Comparison of ENCODE assay signal across 8 mouse cellular contexts in the genomic region with DNA sequence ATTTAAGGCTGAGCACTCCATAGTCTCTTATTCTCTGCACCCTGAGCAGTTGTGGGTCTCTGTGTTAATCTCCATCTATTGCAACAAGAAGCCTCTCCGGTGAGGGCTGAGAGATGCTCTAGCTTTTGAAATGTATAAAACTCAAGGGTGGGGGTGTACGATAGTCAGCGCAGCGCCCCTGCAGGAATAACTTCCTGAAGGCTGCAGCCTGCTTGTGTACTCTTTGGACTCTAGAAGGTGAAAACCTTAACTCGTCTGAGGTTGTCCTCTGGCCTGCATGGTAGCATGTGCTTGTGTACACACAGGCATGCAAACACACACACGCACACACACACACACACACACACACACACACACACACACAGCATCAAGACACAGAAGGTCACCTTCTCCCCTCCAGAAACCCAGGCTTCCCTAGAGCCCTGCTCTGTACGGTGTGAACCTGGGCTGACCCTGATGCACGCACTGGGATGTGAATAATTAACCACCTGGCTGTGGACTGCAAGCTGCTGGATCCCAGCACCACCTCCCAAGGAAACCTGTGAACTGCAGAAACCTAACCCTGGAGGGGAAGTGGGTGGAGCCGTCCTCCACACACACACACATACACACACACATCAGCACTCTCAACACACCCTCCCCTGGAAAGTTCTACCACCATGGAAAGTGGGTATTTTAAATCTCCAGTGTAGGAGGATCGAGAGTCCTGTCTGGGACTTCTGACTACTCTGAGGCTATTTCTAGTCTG. TPM values are rescaled to one million over a fixed set of nuclear protein-coding genes. Genes with fewer than 3 reads are reported as not detected.
DNase-seq lines count a peak whose midpoint lies in the region; ATAC-seq and TF ChIP-seq lines count a peak whose summit lies in the region.
"Had no signal": no experiment of that assay in that cellular context is flagged by ENCODE, and none has a peak within 500 bp of the region (broad histone marks: within the 10 kb centered on the region; RNA-seq: fewer than 3 reads in every experiment).

No protein-coding gene starts in this region.

- TF ChIP-seq EP300 in CH12.LX (IDR thresholded peaks at IDR 0.05; ENCODE audit: low read length), result 0 out of 2 replicates have a peak, but pooled peaks have one; percentile 24

- H3K4me1 ChIP-seq in CH12.LX (ENCODE audit: control insufficient read depth in 1 of 2, insufficient read depth in 2 of 2), result peaks cover 0 to 18% of the 10 kb centered on the region in 2 experiments; a peak in 2 of 4 replicates
- peaks cover 8% of the 10 kb centered on the region; the same call in 1 of the 2 replicates for H3K4me1 ChIP-seq in kidney, embryonic 14.5 days (ENCODE audit: control insufficient read depth, insufficient read depth, low read length)
- H3K4me1 ChIP-seq in liver, adult 2 months (ENCODE audit: control insufficient read depth, insufficient read depth, low read length), result peaks cover 4% of the 10 kb centered on the region; the same call in 1 of the 2 replicates

- no peaks in the 10 kb centered on the region for H3K27me3 ChIP-seq in CH12.LX (replicated peaks)
- H3K27me3 ChIP-seq in kidney, embryonic 14.5 days (ENCODE audit: control insufficient read depth, insufficient read depth, low read length), result no peaks in the 10 kb centered on the region
- H3K27me3 ChIP-seq in liver, adult 2 months (ENCODE audit: control insufficient read depth, insufficient read depth, low read length), result no peaks in the 10 kb centered on the region

- no peak for TF ChIP-seq RAD21 in CH12.LX (IDR thresholded peaks at IDR 0.05; ENCODE audit: low read depth, low read length)

- H3K36me3 ChIP-seq in CH12.LX (replicated peaks in 1 of 2; ENCODE audit: control insufficient read depth in 1 of 2, insufficient read depth in 1 of 2, low read length in 1 of 2), result no peaks in the 10 kb centered on the region
- peaks cover 4% of the 10 kb centered on the region for H3K36me3 ChIP-seq in kidney, embryonic 14.5 days (ENCODE audit: control insufficient read depth, insufficient read depth, low read length)
- H3K36me3 ChIP-seq in liver, adult 2 months (ENCODE audit: control insufficient read depth, insufficient read depth, low read length), result no peaks in the 10 kb centered on the region

- no peak for TF ChIP-seq CTCF in CH12.LX (conservative IDR thresholded peaks at IDR 0.05 in 1 of 2, IDR thresholded peaks at IDR 0.05 in 1 of 2; ENCODE audit: low read depth in 2 of 2, low read length in 2 of 2)
- no peak for TF ChIP-seq CTCF in liver, adult 2 months (IDR thresholded peaks at IDR 0.05; ENCODE audit: low read depth, low read length)

- peak; percentile 29 for DNase-seq in CH12.LX (ENCODE audit: extremely low read depth)
- peak; percentile 59 for DNase-seq in ZHBTc4 (ENCODE audit: low read depth, low spot score)
- peak; percentile 84 for DNase-seq in liver, adult 2 months (ENCODE audit: extremely low read depth, low read depth, low spot score)
- no peak for DNase-seq in spleen, postnatal 4 days (ENCODE audit: low spot score in 2 of 2)
- DNase-seq in Muller cell, postnatal 12 days (ENCODE audit: inconsistent ontology term), result no peak
- DNase-seq in cerebellum, postnatal 25 days, result no peak

- TF ChIP-seq POLR2A in CH12.LX (IDR thresholded peaks at IDR 0.05; ENCODE audit: low read depth, low read length), result no peak
- TF ChIP-seq POLR2A in liver, adult 2 months (IDR thresholded peaks at IDR 0.05; ENCODE audit: extremely low read depth, insufficient read depth, low read length), result no peak

- H3K79me2 ChIP-seq in CH12.LX (replicated peaks; ENCODE audit: control insufficient read depth, extremely low read depth, insufficient read depth, poor library complexity, severe bottlenecking), result no peaks in the 10 kb centered on the region
- H3K79me2 ChIP-seq in liver, adult 2 months (ENCODE audit: control insufficient read depth, insufficient read depth, low read length), result no peaks in the 10 kb centered on the region

- H3K9ac ChIP-seq in CH12.LX (ENCODE audit: insufficient read depth, low read depth), result no peak overlapping the region
- no peak overlapping the region for H3K9ac ChIP-seq in kidney, embryonic 14.5 days (ENCODE audit: low read depth, low read length)
- no peak overlapping the region for H3K9ac ChIP-seq in liver, adult 2 months (ENCODE audit: low read depth, low read length)

- peak; percentile 90 for ATAC-seq in kidney, embryonic 14.5 days (ENCODE audit: low FRiP score, low TSS enrichment)
- ATAC-seq: hindbrain, postnatal 0 days had no signal

- dilution Hi-C loops in CH12.LX (cut with MboI; ENCODE audit: extremely low pct_ligation_motif_present, extremely low pct_unique_long_range_greater_than_20kb, low sequenced_read_pairs), result no loop called here

- no peak overlapping the region for H3K4me2 ChIP-seq in CH12.LX (ENCODE audit: insufficient read depth, low read depth, poor library complexity, severe bottlenecking)
- no peak overlapping the region for H3K4me2 ChIP-seq in kidney, embryonic 14.5 days (replicated peaks; ENCODE audit: low read depth, low read length)

- 45% methylated on average over 10 of the region's 10 CpGs for WGBS in kidney, embryonic 14.5 days
- WGBS in liver, adult 2 months, result 25% methylated on average over 10 of the region's 10 CpGs

- H3K4me3 ChIP-seq in CH12.LX (replicated peaks in 1 of 3; ENCODE audit: low read depth in 2 of 3, low read length in 2 of 3, poor library complexity in 1 of 3), result no peak overlapping the region
- no peak overlapping the region for H3K4me3 ChIP-seq in kidney, embryonic 14.5 days (ENCODE audit: low read length)
- no peak overlapping the region for H3K4me3 ChIP-seq in liver, adult 2 months (ENCODE audit: insufficient read depth, low read depth, low read length)

- no peaks in the 10 kb centered on the region for H3K9me3 ChIP-seq in CH12.LX (replicated peaks; ENCODE audit: low read length)
- H3K9me3 ChIP-seq in kidney, embryonic 14.5 days (ENCODE audit: control insufficient read depth, low read length), result peaks cover 4% of the 10 kb centered on the region; the same call in 1 of the 2 replicates

- no peak overlapping the region for H3K27ac ChIP-seq in CH12.LX (ENCODE audit: insufficient read depth, low read depth)
- peak overlapping the region; percentile 76 for H3K27ac ChIP-seq in kidney, embryonic 14.5 days (ENCODE audit: low read depth, low read length)
- H3K27ac ChIP-seq in liver, adult 2 months (replicated peaks; ENCODE audit: insufficient read depth, low read depth, low read length), result no peak overlapping the region
- H3K27ac ChIP-seq: hindbrain, postnatal 0 days had no signal

- in situ Hi-C loops in CH12.LX (cut with MboI; ENCODE audit: low pct_ligation_motif_present, low pct_unique_long_range_greater_than_20kb, low sequenced_read_pairs), result loop anchor here (5.0 kb wide), 1 partner anchor 36 kb away; no protein-coding TSS in a partner anchor

TF ChIP-seq in CH12.LX, 34 proteins besides CTCF, POLR2A, EP300 and RAD21:
- TF ChIP-seq MXI1 (IDR thresholded peaks at IDR 0.05; ENCODE audit: low read depth, low read length) (no peak), ETS1 (conservative IDR thresholded peaks at IDR 0.05; ENCODE audit: low read depth, low read length) (0 out of 2 replicates have a peak, but pooled peaks have one; percentile 14)

RNA-seq across cellular contexts. Expression of gene Bmp7, which starts 39.0 kb away (rescaled TPM):
- total RNA-seq in CH12.LX (2012; rRNA removed), result 0.34 and 0.47 TPM in 2 replicates
- total RNA-seq in CH12.LX (2014; rRNA removed), result 0.16 and 0.69 TPM in 2 replicates
- 0.31 and 0.51 TPM in 2 replicates for polyA plus RNA-seq in CH12.LX (2012; ENCODE audit: insufficient read length, low read depth)
- 49.3 and 54.2 TPM in 2 replicates for polyA plus RNA-seq in kidney, embryonic 14.5 days (2014; fragmentation: Nextera tagmentation; extraction: Ambion mirVana)
- 0.55 and 0.74 TPM in 2 replicates for total RNA-seq in liver, adult 2 months (2014; rRNA removed)
- 1.7 and 2.4 TPM in 2 replicates for polyA plus RNA-seq in liver, adult 2 months (2012; rRNA removed)

Comparison
In these comparisons a context has a peak if more than half of its experiments do, and no peak if none do; other contexts are left out.
1. DNase-seq: peak in CH12.LX (single experiment), ZHBTc4 (single experiment) and liver, adult 2 months (single experiment); none in spleen, postnatal 4 days (0 of 2), Muller cell, postnatal 12 days (single experiment) and cerebellum, postnatal 25 days (0 of 2).
2. RNA of gene Bmp7, which starts 39.0 kb away (polyA plus RNA-seq): 49.3 to 54.2 TPM in kidney, embryonic 14.5 days; 1.7 to 2.4 TPM in liver, adult 2 months and 0.31 to 0.51 TPM in CH12.LX; every median in the first group is over 10 times any median in the second.